Mouse (Mus musculus) heart, embryonic 10.5 days (tissue): ENCODE measurements around the gene Enoph1. TPM values are rescaled to one million over a fixed set of nuclear protein-coding genes. Genes with fewer than 3 reads are reported as not detected.
A peak's percentile ranks its signal among the peaks of the same experiment; 100 is the strongest.

Source experiments
- DNase-seq: peaks from one replicate; pipeline ENCODE4 v3.0.0-alpha.2; 2017; ENCODE audit warnings: low spot score
- H3K27ac ChIP-seq: fragments of 300-500 bp; sonication (generic); 2 replicates; pipeline ENCODE4 v1.5.1; 2016; ENCODE audit warnings: mild to moderate bottlenecking
- H3K27me3 ChIP-seq: fragments of 300-500 bp; sonication (generic); 2 replicates; pipeline ENCODE4 v1.6.1; 2016; ENCODE audit warnings: mild to moderate bottlenecking; ENCODE audit not compliant: poor library complexity, insufficient read depth, severe bottlenecking
- H3K36me3 ChIP-seq: fragments of 300-500 bp; sonication (generic); 2 replicates; pipeline ENCODE4 v1.6.1; 2016; ENCODE audit warnings: mild to moderate bottlenecking, moderate library complexity
- H3K4me1 ChIP-seq: fragments of 300-500 bp; sonication (generic); 2 replicates; pipeline ENCODE4 v1.6.1; 2016; ENCODE audit warnings: mild to moderate bottlenecking
- H3K4me3 ChIP-seq: fragments of 300-500 bp; sonication (generic); 2 replicates; pipeline ENCODE4 v1.5.1; 2016; ENCODE audit warnings: mild to moderate bottlenecking, moderate library complexity
- H3K9me3 ChIP-seq: fragments of 300-500 bp; sonication (generic); 2 replicates; pipeline ENCODE4 v1.6.1; 2016; ENCODE audit warnings: mild to moderate bottlenecking, moderate library complexity
- WGBS: fragments of 180-500 bp; shearing (Covaris S2); methylation state at CpG from one replicate; pipeline ENCODE4 v1.1.7; 2016; 5-methylcytosine and 5-hydroxymethylcytosine counted together
- polyA plus RNA-seq: library from polyadenylated mRNA; unstranded; fragments of >200 nt; fragmentation: Nextera tagmentation; extraction: Ambion mirVana; gene quantifications from 2 replicates; pipeline ENCODE4 v1.2.1, GENCODE M21; 2016

Gene Enoph1
- 34.1 and 46.5 TPM in 2 replicates for polyA plus RNA-seq

DNA sequence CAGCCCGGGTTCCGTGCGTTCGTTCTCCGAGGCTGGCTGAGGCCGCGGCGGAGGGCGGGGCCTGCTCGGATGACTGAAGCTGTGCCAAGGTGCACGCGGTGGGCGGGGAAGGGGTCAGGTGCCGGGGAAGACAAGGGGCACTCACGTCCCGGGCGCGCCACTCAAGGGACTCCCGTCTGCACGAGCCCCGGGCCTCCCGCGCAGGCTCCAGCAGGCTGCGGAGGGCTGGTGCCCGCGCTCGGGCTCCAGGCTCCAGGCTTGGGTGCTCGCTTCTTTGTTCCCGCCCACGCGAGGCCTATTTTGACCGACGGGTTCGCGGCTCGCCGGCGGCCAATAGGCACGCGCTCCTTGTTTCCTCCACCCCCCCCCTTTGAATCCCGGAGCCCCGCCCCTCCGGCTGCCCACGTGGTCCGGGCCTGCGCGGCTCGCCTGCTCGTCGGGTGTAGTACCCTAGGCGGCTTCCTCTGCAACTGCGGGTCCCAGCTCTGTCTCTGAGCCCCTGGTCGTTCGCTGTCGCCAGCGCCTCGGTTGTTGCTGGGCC is at the start of gene Enoph1, which contains the start of gene Hnrnpdl:
TSS of gene Enoph1 (plus strand) at position 384 of the 541 bp plus-strand sequence.
TSS of gene Hnrnpdl (minus strand) at position 63 of the 541 bp plus-strand sequence.
- H3K36me3 ChIP-seq: peaks cover 41% of the 10 kb centered on the region
- peaks cover 24% of the 10 kb centered on the region for H3K4me1 ChIP-seq
- H3K27ac ChIP-seq: peak within 1 kb of the TSS; percentile 99
- no peaks in the 10 kb centered on the region for H3K27me3 ChIP-seq
- under 1% methylated on average over 57 of the region's 57 CpGs for WGBS
- H3K4me3 ChIP-seq: peak within 1 kb of the TSS; percentile 98
- peak; percentile 98 for DNase-seq
- H3K9me3 ChIP-seq: no peaks in the 10 kb centered on the region

DNA sequence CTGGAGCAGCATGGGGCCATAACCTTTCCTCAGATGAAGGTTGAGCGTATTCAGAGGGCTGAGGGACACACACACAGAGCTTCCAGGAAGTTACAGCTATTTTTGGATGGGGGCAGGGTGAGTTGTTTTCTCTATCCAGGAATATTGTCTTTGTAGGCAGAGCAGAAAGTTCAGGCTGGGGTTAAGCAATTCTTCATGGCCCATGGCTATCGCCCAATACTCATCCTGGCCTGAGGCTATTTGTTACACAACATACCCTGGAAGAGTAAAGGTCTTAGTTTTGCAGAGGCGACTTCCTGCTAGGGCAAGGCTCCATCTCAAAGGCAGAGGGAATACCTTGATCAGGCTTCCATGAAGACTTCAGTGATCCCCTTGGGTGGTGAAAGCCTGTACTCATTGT is 45.6 kb upstream of the Enoph1 start:
- H3K36me3 ChIP-seq: no peaks in the 10 kb centered on the region
- peak; percentile 17 for DNase-seq
- H3K27ac ChIP-seq: no peak overlapping the region
- WGBS: 85% methylated on average over 3 of the region's 3 CpGs
- H3K9me3 ChIP-seq: no peaks in the 10 kb centered on the region; the same call in 1 of the 2 replicates
- H3K27me3 ChIP-seq: no peaks in the 10 kb centered on the region
- no peak overlapping the region for H3K4me3 ChIP-seq
- H3K4me1 ChIP-seq: no peaks in the 10 kb centered on the region

DNA sequence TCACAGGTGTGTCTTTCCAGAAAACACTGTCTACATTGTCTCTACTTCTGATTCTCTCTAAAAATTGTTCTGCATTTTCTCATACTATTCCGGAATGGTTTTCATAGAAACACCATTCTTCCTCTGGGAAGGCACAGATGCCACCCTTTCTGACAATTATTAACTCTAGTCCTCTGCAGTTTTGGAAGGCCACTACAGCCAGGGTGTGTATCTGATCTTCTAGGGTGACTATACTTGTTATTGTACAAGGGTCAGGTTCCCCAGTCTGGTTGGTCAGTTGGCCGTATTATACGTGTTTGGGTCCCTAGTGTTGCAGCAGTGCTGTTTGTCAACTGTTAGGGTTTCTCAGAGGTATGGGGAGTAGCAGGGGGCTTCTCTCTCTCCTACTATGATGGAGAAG is 45.1 kb upstream of the Enoph1 start:
- Histone ChIP-seq H3K36me3 (no peaks in the 10 kb centered on the region), H3K4me1 (no peaks in the 10 kb centered on the region), H3K27ac (no peak overlapping the region), H3K4me3 (no peak overlapping the region), H3K9me3 (no peaks in the 10 kb centered on the region; the same call in 1 of the 2 replicates), H3K27me3 (no peaks in the 10 kb centered on the region)
- 87% methylated on average over 3 of the region's 3 CpGs for WGBS
- no peak for DNase-seq

DNA sequence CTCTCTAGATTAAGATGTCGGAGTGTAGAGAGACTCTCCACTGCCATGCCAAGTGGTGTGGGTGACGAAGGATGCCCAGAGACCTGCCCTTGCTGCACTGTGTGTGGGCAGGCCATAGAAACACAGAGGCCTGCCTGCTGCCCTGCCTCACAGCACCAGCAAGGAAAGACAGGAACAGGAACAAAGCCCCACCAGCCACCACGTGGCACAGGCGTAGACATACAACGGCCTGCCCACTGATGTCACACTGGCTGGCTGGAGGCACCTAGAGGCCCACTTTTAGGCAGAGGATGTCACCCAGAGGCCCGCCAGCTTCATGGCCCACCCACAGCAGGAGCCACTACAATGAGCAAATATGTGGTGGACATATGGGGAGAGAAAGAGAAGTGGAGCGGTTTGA is 39.7 kb upstream of the Enoph1 start:
- WGBS: 78% methylated on average over 7 of the region's 7 CpGs
- no peaks in the 10 kb centered on the region for H3K27me3 ChIP-seq
- no peaks in the 10 kb centered on the region; the same call in 1 of the 2 replicates for H3K9me3 ChIP-seq
- H3K27ac ChIP-seq: no peak overlapping the region
- no peak overlapping the region for H3K4me3 ChIP-seq
- H3K4me1 ChIP-seq: peaks cover 15% of the 10 kb centered on the region
- DNase-seq: no peak
- H3K36me3 ChIP-seq: no peaks in the 10 kb centered on the region

DNA sequence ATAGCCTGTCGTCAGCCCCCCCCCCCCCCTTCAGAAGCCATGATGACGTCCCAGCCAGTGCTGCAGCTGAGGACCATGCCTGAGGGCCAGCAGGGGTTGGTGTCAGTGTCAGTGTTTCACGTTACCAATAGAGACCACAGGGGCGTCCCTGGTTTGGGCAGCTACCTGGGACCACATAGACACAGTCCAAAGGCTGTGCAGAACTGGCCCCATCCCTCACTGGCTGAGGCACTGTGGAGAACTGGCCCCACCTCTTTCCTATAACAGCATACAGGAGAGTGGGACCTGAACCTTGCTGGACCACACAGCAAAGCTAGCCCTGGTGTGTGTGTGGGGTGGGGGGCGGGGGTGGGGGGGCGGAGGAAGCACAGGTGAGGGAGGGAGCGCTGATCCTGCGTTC is 39.3 kb upstream of the Enoph1 start:
- Histone ChIP-seq H3K9me3 (no peaks in the 10 kb centered on the region; the same call in 1 of the 2 replicates), H3K27me3 (no peaks in the 10 kb centered on the region), H3K4me1 (peaks cover 18% of the 10 kb centered on the region), H3K36me3 (no peaks in the 10 kb centered on the region), H3K27ac (peak overlapping the region; percentile 3; the same call in 1 of the 2 replicates), H3K4me3 (no peak overlapping the region)
- WGBS: 44% methylated on average over 6 of the region's 8 CpGs
- DNase-seq: no peak

DNA sequence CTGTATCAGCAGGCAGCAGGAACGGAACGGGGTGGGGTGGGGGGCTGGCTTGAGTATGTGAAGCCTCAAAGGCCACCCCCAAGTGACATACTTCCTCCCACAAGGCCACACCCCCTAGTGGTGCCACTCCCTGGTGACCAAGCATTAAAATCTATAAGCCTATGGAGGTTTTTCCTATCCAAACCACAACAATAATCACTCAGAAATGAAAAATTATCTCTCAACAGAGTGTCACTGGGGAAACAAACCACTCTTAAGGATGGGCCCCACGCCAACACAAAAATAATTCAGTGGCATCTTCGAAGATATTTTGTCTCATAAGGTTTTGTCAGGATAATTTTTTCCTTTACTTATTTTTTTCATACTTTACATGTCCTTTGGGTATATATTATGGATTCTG is 35.9 kb upstream of the Enoph1 start:
- H3K9me3 ChIP-seq: no peaks in the 10 kb centered on the region
- H3K27ac ChIP-seq: no peak overlapping the region
- no peak overlapping the region for H3K4me3 ChIP-seq
- DNase-seq: no peak
- WGBS: 77% methylated on average over 4 of the region's 4 CpGs
- no peaks in the 10 kb centered on the region for H3K27me3 ChIP-seq
- H3K4me1 ChIP-seq: peaks cover 28% of the 10 kb centered on the region
- no peaks in the 10 kb centered on the region for H3K36me3 ChIP-seq

DNA sequence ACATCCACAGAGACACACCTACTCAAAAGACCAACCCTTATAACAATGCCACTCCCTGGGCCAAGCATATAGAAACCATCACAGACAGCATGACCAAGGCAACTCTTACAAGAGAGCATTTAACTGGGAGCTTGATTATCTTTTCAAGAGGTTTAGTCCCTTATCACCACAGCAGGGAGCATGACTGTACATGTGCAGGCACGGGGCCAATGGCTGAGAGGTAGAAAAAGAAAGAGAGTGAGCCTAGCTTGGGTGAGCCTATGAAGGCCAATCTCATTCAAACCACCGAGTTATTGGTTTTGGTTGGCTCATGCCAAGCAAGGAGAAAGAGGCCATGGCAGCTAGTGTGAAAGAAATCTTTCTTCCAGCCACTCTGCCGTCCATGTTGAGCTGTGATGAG is 34.4 kb upstream of the Enoph1 start:
- Histone ChIP-seq H3K4me1 (peaks cover 22% of the 10 kb centered on the region), H3K36me3 (no peaks in the 10 kb centered on the region), H3K27ac (0 out of 2 replicates have a peak overlapping the region, but pooled peaks have one; percentile 7), H3K27me3 (no peaks in the 10 kb centered on the region), H3K9me3 (no peaks in the 10 kb centered on the region), H3K4me3 (no peak overlapping the region)
- 58% methylated on average over 3 of the region's 3 CpGs for WGBS
- DNase-seq: no peak

DNA sequence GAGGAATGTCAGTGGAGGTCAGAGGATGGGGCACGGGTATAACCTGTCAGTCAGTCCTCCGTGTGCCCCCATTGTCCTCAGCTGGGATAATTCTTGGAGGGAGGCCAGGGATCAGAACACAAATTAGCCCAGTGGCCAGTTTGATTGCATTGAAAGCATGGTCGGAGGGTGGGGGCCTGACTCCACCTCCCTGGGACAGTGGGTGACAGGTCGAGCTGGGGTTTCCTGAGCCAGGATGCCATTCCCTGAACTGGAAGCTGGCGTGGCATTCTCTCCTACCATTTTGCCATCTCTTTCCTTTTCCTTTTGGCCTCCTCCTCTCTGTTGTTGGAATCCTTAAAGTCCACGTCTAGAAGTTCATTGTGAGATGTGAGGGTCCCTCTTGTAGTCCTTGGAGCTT is 33.9 kb upstream of the Enoph1 start:
- 76% methylated on average over 6 of the region's 6 CpGs for WGBS
- Histone ChIP-seq H3K4me3 (no peak overlapping the region), H3K36me3 (no peaks in the 10 kb centered on the region), H3K27me3 (no peaks in the 10 kb centered on the region), H3K4me1 (peaks cover 18% of the 10 kb centered on the region), H3K9me3 (no peaks in the 10 kb centered on the region), H3K27ac (0 out of 2 replicates have a peak overlapping the region, but pooled peaks have one; percentile 7)
- no peak for DNase-seq

DNA sequence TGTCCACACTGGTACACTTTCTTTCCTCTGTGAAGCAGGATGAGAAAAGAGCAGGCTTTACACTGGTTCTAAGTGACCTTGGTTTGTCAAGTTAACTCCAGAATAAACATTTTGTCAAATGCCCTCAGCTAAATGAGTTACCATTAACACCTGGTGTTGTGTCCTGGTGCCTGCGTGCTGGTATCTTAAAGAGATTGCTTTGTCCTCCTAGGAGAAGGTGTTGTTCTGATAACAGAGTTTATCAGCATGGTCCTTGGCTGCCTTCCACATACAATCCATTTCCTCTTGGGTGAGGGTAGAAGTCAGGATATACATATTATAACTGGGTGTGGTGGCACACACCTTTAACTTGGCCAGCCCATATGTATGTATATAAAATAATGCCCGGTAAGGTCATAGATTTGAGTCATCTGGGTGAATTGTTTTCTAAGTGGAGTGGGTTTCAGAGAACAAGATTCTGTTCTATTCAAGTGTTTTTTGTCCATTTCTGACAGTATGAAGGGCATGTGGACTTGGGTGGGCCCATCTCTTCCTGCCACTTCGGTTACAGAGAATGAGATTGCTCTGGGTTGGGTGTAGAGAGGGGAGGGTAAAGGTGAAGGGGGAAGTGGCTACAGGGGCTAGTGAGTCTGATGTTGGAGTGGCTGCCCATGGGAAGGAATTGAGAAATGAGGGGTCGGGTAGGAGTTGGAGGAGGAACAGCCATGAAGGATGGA is 33.3 kb upstream of the Enoph1 start:
- 67% methylated on average over 4 of the region's 4 CpGs for WGBS
- H3K9me3 ChIP-seq: no peaks in the 10 kb centered on the region
- no peak overlapping the region for H3K27ac ChIP-seq
- H3K27me3 ChIP-seq: no peaks in the 10 kb centered on the region
- DNase-seq: no peak
- H3K4me3 ChIP-seq: no peak overlapping the region
- no peaks in the 10 kb centered on the region for H3K36me3 ChIP-seq
- peaks cover 13% of the 10 kb centered on the region for H3K4me1 ChIP-seq

DNA sequence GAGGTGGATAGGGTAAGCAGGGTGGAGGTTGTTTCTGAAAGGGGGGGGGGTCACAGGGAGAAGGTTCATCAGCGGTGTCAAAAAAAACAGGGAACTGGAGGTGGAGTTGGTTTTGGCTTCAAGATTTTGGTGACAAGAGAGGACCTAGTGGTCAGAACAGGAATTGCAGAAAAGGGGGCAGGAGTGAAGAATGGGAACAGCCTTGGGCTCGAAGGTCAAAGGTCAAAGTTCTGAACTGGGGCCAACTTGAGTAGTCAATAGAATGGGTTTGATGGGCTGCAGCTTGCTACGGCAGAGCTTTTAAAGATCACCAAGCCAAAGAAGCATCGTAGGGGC is 32.8 kb upstream of the Enoph1 start:
- no peak for DNase-seq
- no peak overlapping the region for H3K4me3 ChIP-seq
- no peaks in the 10 kb centered on the region for H3K36me3 ChIP-seq
- WGBS: 85% methylated on average over 4 of the region's 4 CpGs
- no peaks in the 10 kb centered on the region for H3K9me3 ChIP-seq
- peaks cover 16% of the 10 kb centered on the region for H3K4me1 ChIP-seq
- no peaks in the 10 kb centered on the region for H3K27me3 ChIP-seq
- no peak overlapping the region for H3K27ac ChIP-seq

DNA sequence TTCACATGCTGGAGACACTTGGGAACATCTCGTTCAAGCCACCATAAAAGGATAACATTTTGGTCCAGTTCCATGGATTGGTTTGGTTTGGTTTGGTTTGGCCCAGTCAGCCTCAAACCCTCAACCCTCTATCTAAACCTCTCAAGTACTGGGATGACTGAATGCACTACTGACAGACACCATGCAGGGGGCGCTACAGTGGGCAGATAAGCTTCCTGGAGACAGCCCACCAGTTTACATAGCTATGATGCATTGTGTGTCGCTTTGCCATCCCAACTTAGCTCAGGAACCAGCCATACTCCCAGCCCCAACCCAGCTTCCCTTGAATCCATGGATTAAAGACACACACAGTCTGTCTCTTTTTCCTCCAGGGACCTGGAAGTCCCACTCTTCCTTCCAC is 31.3 kb upstream of the Enoph1 start:
- H3K36me3 ChIP-seq: 0 out of 2 replicates have a peak, but pooled peaks cover 2% of the 10 kb centered on the region
- no peak overlapping the region for H3K27ac ChIP-seq
- H3K4me3 ChIP-seq: no peak overlapping the region
- WGBS: 62% methylated on average over 3 of the region's 3 CpGs
- no peak for DNase-seq
- H3K4me1 ChIP-seq: peaks cover 22% of the 10 kb centered on the region
- H3K27me3 ChIP-seq: no peaks in the 10 kb centered on the region
- no peaks in the 10 kb centered on the region for H3K9me3 ChIP-seq

DNA sequence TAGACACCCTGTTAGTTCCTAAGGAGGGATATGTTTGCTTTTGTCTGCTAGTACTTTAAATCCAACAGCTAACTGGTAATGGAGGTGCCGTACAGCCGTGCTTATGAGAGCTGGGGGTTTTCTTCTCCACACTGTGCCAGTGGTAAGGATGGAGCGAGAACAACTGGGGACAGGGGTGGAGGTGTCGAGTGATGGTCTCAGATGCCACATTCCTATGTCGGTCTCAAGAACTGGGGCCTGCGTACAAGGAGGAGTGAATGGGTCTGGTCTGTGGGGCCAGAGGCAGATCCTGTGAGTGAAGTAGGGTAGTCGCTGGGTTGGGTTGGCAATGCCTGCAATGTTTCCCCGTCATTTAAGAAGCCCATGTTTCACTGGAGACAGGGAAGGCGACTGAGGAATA is 27.2 kb upstream of the Enoph1 start:
- peak; percentile 89 for DNase-seq
- peak overlapping the region; percentile 71 for H3K27ac ChIP-seq
- peak overlapping the region; percentile 27; the same call in 1 of the 2 replicates for H3K4me3 ChIP-seq
- WGBS: 37% methylated on average over 9 of the region's 9 CpGs
- H3K36me3 ChIP-seq: 0 out of 2 replicates have a peak, but pooled peaks cover 2% of the 10 kb centered on the region
- H3K4me1 ChIP-seq: peaks cover 9% of the 10 kb centered on the region; the same call in 1 of the 2 replicates
- no peaks in the 10 kb centered on the region for H3K27me3 ChIP-seq
- H3K9me3 ChIP-seq: no peaks in the 10 kb centered on the region

DNA sequence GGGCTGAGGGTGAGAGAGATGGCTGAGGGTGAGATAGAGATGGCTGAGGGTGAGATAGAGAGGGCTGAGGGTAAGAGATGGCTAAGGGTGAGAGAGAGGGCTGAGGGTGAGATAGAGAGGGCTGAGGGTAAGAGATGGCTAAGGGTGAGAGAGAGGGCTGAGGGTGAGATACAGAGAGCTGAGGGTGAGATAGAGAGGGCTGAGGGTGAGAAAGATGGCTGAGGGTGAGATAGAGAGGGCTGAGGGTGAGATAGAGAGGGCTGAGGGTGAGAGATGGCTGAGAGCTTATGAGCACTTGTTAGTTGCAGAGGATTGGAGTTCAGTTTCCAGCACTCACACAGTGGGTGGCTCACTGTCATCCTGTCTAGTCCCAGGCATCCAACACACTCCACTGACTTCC is 19.7 kb upstream of the Enoph1 start:
- H3K27me3 ChIP-seq: no peaks in the 10 kb centered on the region
- 0 out of 2 replicates have a peak, but pooled peaks cover 3% of the 10 kb centered on the region for H3K9me3 ChIP-seq
- H3K36me3 ChIP-seq: no peaks in the 10 kb centered on the region
- no peaks in the 10 kb centered on the region for H3K4me1 ChIP-seq
- no peak overlapping the region for H3K27ac ChIP-seq
- no peak for DNase-seq
- H3K4me3 ChIP-seq: no peak overlapping the region
